Mouse (Mus musculus): ENCODE data around the gene Oxnad1.

Gene Oxnad1

GRCm38 (mm10) chr14:32145809-32146511 lies 60.8 kb downstream of the Oxnad1 start:
- DNase-seq, result no peak

GRCm38 (mm10) chr14:32146578-32146977 lies 61.4 kb downstream of the Oxnad1 start:
- no peak for DNase-seq

- no peak for DNase-seq
Observed at GRCm38 (mm10) chr14:32150872-32151271, 65.7 kb downstream of the Oxnad1 start.

GRCm38 (mm10) chr14:32152243-32152965 lies 67.2 kb downstream of the Oxnad1 start:
- DNase-seq, result no peak
